Mouse (Mus musculus) forebrain, embryonic 14.5 days (tissue): Measurements from ENCODE around the gene Col8a1. TPM values are rescaled to one million over a fixed set of nuclear protein-coding genes. Genes with fewer than 3 reads are reported as not detected.

Source experiments
- ATAC-seq: fragments of 200-750 bp; cut with Nextera tagmentation; 2 replicates; pipeline ENCODE4 v1.8.0; 2017; ENCODE audit warnings: mild to moderate bottlenecking, moderate library complexity
- DNase-seq: peaks from one replicate; pipeline ENCODE4 v3.0.0-alpha.2; 2015; ENCODE audit warnings: low spot score
- H3K27ac ChIP-seq: fragments of 300-500 bp; sonication (generic); 2 replicates; pipeline ENCODE4 v1.5.1; 2014; ENCODE audit warnings: low read depth, mild to moderate bottlenecking, control low read depth, low read length, moderate library complexity
- H3K27me3 ChIP-seq: fragments of 300-500 bp; sonication (generic); replicated peaks from 2 replicates; pipeline ENCODE4 v1.6.1; 2014; ENCODE audit warnings: low read length, control low read depth, mixed read lengths; ENCODE audit not compliant: control insufficient read depth, insufficient read depth
- H3K36me3 ChIP-seq: fragments of 300-500 bp; sonication (generic); 2 replicates; pipeline ENCODE4 v1.6.1; 2014; ENCODE audit warnings: low read length, control low read depth; ENCODE audit not compliant: control insufficient read depth, insufficient read depth
- H3K4me1 ChIP-seq: fragments of 300-500 bp; sonication (generic); 2 replicates; pipeline ENCODE4 v1.6.1; 2014; ENCODE audit warnings: antibody characterized with exemption, low read length, control low read depth; ENCODE audit not compliant: control insufficient read depth, insufficient read depth
- H3K4me2 ChIP-seq: fragments of 300-500 bp; sonication (generic); 2 replicates; pipeline ENCODE4 v1.6.1; 2014; ENCODE audit warnings: mild to moderate bottlenecking, control low read depth, low read length
- H3K4me3 ChIP-seq: fragments of 300-500 bp; sonication (generic); 2 replicates; pipeline ENCODE4 v1.5.1; 2014; ENCODE audit warnings: low read depth, low read length, control low read depth
- H3K9ac ChIP-seq: fragments of 300-500 bp; sonication (generic); 2 replicates; pipeline ENCODE4 v1.6.1; 2014; ENCODE audit warnings: mild to moderate bottlenecking, low read length, control low read depth, moderate library complexity
- H3K9me3 ChIP-seq: fragments of 300-500 bp; sonication (generic); replicated peaks from 2 replicates; pipeline ENCODE4 v1.6.1; 2016; ENCODE audit warnings: low read length, control low read depth, mixed read lengths; ENCODE audit not compliant: control insufficient read depth
- WGBS: fragments of 180-500 bp; shearing (Covaris S2); extraction: QIAGEN DNeasy Blood & Tissue Kit; methylation state at CpG from one replicate; pipeline ENCODE4 v1.1.7; 2014; 5-methylcytosine and 5-hydroxymethylcytosine counted together
- polyA plus RNA-seq: library from polyadenylated mRNA; unstranded; fragments of >200 nt; fragmentation: Nextera tagmentation; extraction: Ambion mirVana; gene quantifications from 2 replicates; pipeline ENCODE4 v1.2.1, GENCODE M21; 2014

Col8a1 gene
- polyA plus RNA-seq, 1 experiment from 2014 or later = 1.0 TPM

- H3K4me2 ChIP-seq = no peak overlapping the region
- no peak overlapping the region for H3K4me3 ChIP-seq
- DNase-seq (no peak), ATAC-seq (no peak)
- no peaks in the 10 kb centered on the region for H3K36me3 ChIP-seq
- H3K4me1 ChIP-seq = no peaks in the 10 kb centered on the region
- no peak overlapping the region for H3K27ac ChIP-seq
- no peak overlapping the region for H3K9ac ChIP-seq
- H3K27me3 ChIP-seq = no peaks in the 10 kb centered on the region
- WGBS = 71% methylated on average over 10 of the region's 10 CpGs
- H3K9me3 ChIP-seq = no peaks in the 10 kb centered on the region
These were observed 113.1 kb downstream of the Col8a1 start for GRCm38 (mm10) chr16:57641346-57641885.

GRCm38 (mm10) chr16:57634766-57635165 lies 119.8 kb downstream of the Col8a1 start:
- Histone ChIP-seq H3K36me3 (no peaks in the 10 kb centered on the region), H3K4me1 (no peaks in the 10 kb centered on the region), H3K27ac (no peak overlapping the region), H3K4me2 (no peak overlapping the region), H3K9me3 (no peaks in the 10 kb centered on the region), H3K4me3 (no peak overlapping the region), H3K9ac (no peak overlapping the region), H3K27me3 (no peaks in the 10 kb centered on the region)
- ATAC-seq = no peak
- 76% methylated on average over 5 of the region's 5 CpGs for WGBS
- DNase-seq = no peak

GRCm38 (mm10) chr16:57634191-57634590 lies 120.3 kb downstream of the Col8a1 start:
- no peak overlapping the region for H3K4me2 ChIP-seq
- H3K36me3 ChIP-seq = no peaks in the 10 kb centered on the region
- no peaks in the 10 kb centered on the region for H3K9me3 ChIP-seq
- no peak overlapping the region for H3K27ac ChIP-seq
- H3K4me3 ChIP-seq = no peak overlapping the region
- no peak overlapping the region for H3K9ac ChIP-seq
- 6% methylated on average over 6 of the region's 6 CpGs for WGBS
- peak; percentile 86 for ATAC-seq
- DNase-seq = peak; percentile 82
- no peaks in the 10 kb centered on the region for H3K4me1 ChIP-seq
- no peaks in the 10 kb centered on the region for H3K27me3 ChIP-seq

GRCm38 (mm10) chr16:57611768-57612167 lies 142.8 kb downstream of the Col8a1 start:
- no peaks in the 10 kb centered on the region for H3K27me3 ChIP-seq
- H3K4me3 ChIP-seq = no peak overlapping the region
- no peak overlapping the region for H3K4me2 ChIP-seq
- WGBS = 17% methylated on average over 1 of the region's 1 CpGs
- H3K36me3 ChIP-seq = no peaks in the 10 kb centered on the region
- H3K27ac ChIP-seq = no peak overlapping the region
- DNase-seq (peak; percentile 58), ATAC-seq (no peak)
- H3K4me1 ChIP-seq = no peaks in the 10 kb centered on the region
- no peaks in the 10 kb centered on the region for H3K9me3 ChIP-seq
- no peak overlapping the region for H3K9ac ChIP-seq

GRCm38 (mm10) chr16:57606444-57607227 lies 147.9 kb downstream of the Col8a1 start, which contains the start of gene Cmss1:
Cmss1 (minus strand) TSS chr16:57606864.
- peak; percentile 94 for ATAC-seq
- peak within 1 kb of the TSS; percentile 52; the same call in 1 of the 2 replicates for H3K27ac ChIP-seq

GRCm38 (mm10) chr16:57601031-57601430 lies 153.5 kb downstream of the Col8a1 start:
- ATAC-seq (no peak), DNase-seq (no peak)
- no peaks in the 10 kb centered on the region for H3K4me1 ChIP-seq
- no peaks in the 10 kb centered on the region for H3K36me3 ChIP-seq
- no peak overlapping the region for H3K4me3 ChIP-seq
- H3K9me3 ChIP-seq = no peaks in the 10 kb centered on the region
- H3K4me2 ChIP-seq = no peak overlapping the region
- H3K9ac ChIP-seq = no peak overlapping the region
- no peaks in the 10 kb centered on the region for H3K27me3 ChIP-seq
- no peak overlapping the region for H3K27ac ChIP-seq

More at GRCm38 (mm10) chr16:57606444-57607227, 147.9 kb downstream of the Col8a1 start, which contains the start of gene Cmss1:
- H3K4me2 ChIP-seq = peak within 1 kb of the TSS; percentile 79
- DNase-seq = peak; percentile 89
- H3K9me3 ChIP-seq = no peaks in the 10 kb centered on the region
- H3K4me3 ChIP-seq = peak within 1 kb of the TSS; percentile 64
- H3K27me3 ChIP-seq = no peaks in the 10 kb centered on the region
- peak within 1 kb of the TSS; percentile 67 for H3K9ac ChIP-seq
- H3K36me3 ChIP-seq = no peaks in the 10 kb centered on the region
- no peaks in the 10 kb centered on the region for H3K4me1 ChIP-seq
- WGBS = under 1% methylated on average over 64 of the region's 64 CpGs

GRCm38 (mm10) chr16:57597295-57597957 lies 157.1 kb downstream of the Col8a1 start:
- Histone ChIP-seq H3K27me3 (no peaks in the 10 kb centered on the region), H3K4me2 (no peak overlapping the region), H3K27ac (no peak overlapping the region), H3K4me1 (no peaks in the 10 kb centered on the region), H3K9me3 (no peaks in the 10 kb centered on the region), H3K4me3 (no peak overlapping the region), H3K36me3 (no peaks in the 10 kb centered on the region), H3K9ac (no peak overlapping the region)
- ATAC-seq = no peak
- DNase-seq = no peak
- 91% methylated on average over 4 of the region's 4 CpGs for WGBS

GRCm38 (mm10) chr16:57593422-57594157 lies 160.9 kb downstream of the Col8a1 start:
- Histone ChIP-seq H3K4me1 (no peaks in the 10 kb centered on the region), H3K4me2 (no peak overlapping the region), H3K9ac (no peak overlapping the region), H3K36me3 (no peaks in the 10 kb centered on the region), H3K27ac (no peak overlapping the region), H3K9me3 (no peaks in the 10 kb centered on the region), H3K4me3 (no peak overlapping the region), H3K27me3 (no peaks in the 10 kb centered on the region)
- peak; percentile 65 for ATAC-seq
- WGBS = 42% methylated on average over 7 of the region's 7 CpGs
- DNase-seq = peak; percentile 85
